Mouse (Mus musculus): Measurements from ENCODE around the gene Tnnc1.

Tnnc1 gene

DNA sequence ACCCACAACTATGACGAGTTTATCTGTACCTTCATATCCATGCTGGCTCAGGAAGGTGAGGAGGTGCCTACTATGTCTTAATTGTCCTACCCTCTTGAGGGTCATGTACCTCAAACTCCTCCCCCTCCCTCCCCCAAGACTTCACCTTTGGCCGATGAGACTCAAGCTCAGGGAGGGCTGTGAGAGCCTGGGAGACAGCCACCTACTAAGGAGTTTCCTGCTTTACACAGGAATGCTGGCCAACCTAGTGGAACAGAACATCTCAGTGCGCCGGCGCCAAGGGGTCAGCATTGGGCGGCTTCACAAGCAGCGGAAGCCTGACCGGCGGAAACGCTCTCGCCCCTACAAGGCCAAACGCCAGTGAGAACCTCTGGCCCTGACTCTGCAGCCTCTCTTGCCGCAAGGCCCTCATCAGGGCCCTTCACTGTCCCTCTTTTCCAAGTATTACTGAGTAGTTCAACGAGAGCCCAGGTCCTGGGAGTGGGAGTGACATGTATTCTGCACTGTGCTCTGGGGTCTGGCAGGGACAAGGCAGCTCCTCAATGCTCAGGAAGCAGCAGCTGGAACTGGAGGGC lies 50.5 kb downstream of the Tnnc1 start:
- in situ Hi-C loops (cut with MboI) = no loop called here

DNA sequence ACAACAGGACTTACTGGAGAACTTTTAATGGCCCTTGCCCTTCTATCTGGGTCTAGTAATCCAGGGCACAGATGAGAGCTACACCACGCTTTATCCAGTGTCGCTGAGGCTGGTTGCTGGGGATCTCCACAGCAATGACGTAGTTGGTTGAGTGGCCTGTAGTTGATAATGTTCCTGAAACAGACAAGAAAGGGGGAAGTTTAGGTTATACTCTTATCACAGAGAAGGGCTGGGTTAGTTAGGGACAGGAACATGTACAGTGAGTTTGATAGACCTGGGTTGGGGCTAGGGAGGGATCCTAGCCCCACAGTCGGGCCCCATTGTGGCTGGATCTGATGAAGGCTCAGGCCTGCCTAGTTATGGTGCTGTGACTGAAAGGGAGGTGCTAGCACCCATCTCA lies 52.3 kb downstream of the Tnnc1 start:
- in situ Hi-C loops (cut with MboI) = no loop called here

- in situ Hi-C loops (cut with MboI) = no loop called here
Observed at GRCm38 (mm10) chr14:31260932-31261331, 52.8 kb downstream of the Tnnc1 start.

Data from mature B cell (primary cell).